Comparison of ENCODE assay signal across 17 mouse cellular contexts in genomic region chr2:59490353-59490752, GRCm38 (mm10). TPM values are rescaled to one million over a fixed set of nuclear protein-coding genes. Genes with fewer than 3 reads are reported as not detected.
DNase-seq lines count a peak whose midpoint lies in the region; ATAC-seq and TF ChIP-seq lines count a peak whose summit lies in the region.
"Had no signal": no experiment of that assay in that cellular context is flagged by ENCODE, and none has a peak within 500 bp of the region (broad histone marks: within the 10 kb centered on the region; RNA-seq: fewer than 3 reads in every experiment).

No protein-coding gene starts in this region.

- H3K27ac ChIP-seq in kidney, postnatal 0 days, result no peak overlapping the region
- no peak overlapping the region for H3K27ac ChIP-seq in thymus, adult 2 months (ENCODE audit: control insufficient read depth, insufficient read depth, low read length)
- H3K27ac ChIP-seq: embryonic facial prominence, embryonic 10.5 days; midbrain, embryonic 12.5 days; stomach, embryonic 15.5 days had no signal

- H3K9ac ChIP-seq in kidney, postnatal 0 days (ENCODE audit: low read depth, low read length), result no peak overlapping the region
- H3K9ac ChIP-seq: midbrain, embryonic 12.5 days; stomach, embryonic 15.5 days had no signal

- no peak overlapping the region for H3K4me2 ChIP-seq in kidney, postnatal 0 days (ENCODE audit: low read length)
- H3K4me2 ChIP-seq: midbrain, embryonic 12.5 days; stomach, embryonic 15.5 days had no signal

- ATAC-seq in kidney, postnatal 0 days (replicated peaks; ENCODE audit: low FRiP score, low read depth), result no peak

- no peaks in the 10 kb centered on the region for H3K27me3 ChIP-seq in kidney, postnatal 0 days (ENCODE audit: insufficient read depth, low read length)
- H3K27me3 ChIP-seq in thymus, adult 2 months (ENCODE audit: control insufficient read depth, insufficient read depth, low read length), result no peaks in the 10 kb centered on the region
- H3K27me3 ChIP-seq: stomach, embryonic 15.5 days had no signal

- peak; percentile 41 for DNase-seq in adrenal gland, postnatal 14 days
- no peak for DNase-seq in adrenal gland, postnatal 4 days (ENCODE audit: low spot score in 2 of 2)
- DNase-seq in kidney, postnatal 0 days (ENCODE audit: low spot score), result no peak
- no peak for DNase-seq in kidney, adult 11 months
- DNase-seq in thymus, adult 2 months, result peak; percentile 29
- no peak for DNase-seq in thymus, postnatal 36 days
- peak; percentile 56 for DNase-seq in naive thymus-derived CD4-positive, alpha-beta T cell, adult 2 months (ENCODE audit: low read depth)
- no peak for DNase-seq in spleen, postnatal 4 days (ENCODE audit: low spot score in 2 of 2)
- DNase-seq: cerebellum, adult 9-10 months; kidney, adult 18-20 months; right cerebral cortex, postnatal 4 days had no signal

- TF ChIP-seq POLR2A in thymus, adult 2 months (IDR thresholded peaks at IDR 0.05; ENCODE audit: control insufficient read depth, extremely low read depth, insufficient read depth, low read length, poor library complexity), result no peak

- H3K36me3 ChIP-seq in kidney, postnatal 0 days (ENCODE audit: insufficient read depth, low read length), result no peaks in the 10 kb centered on the region
- no peaks in the 10 kb centered on the region for H3K36me3 ChIP-seq in thymus, adult 2 months (ENCODE audit: control insufficient read depth, insufficient read depth, low read length)
- H3K36me3 ChIP-seq: embryonic facial prominence, embryonic 10.5 days; midbrain, embryonic 12.5 days; stomach, embryonic 15.5 days had no signal

- H3K4me1 ChIP-seq in kidney, postnatal 0 days (replicated peaks; ENCODE audit: insufficient read depth, low read length), result no peaks in the 10 kb centered on the region
- peaks cover 15% of the 10 kb centered on the region for H3K4me1 ChIP-seq in thymus, adult 2 months (replicated peaks; ENCODE audit: control insufficient read depth, insufficient read depth, low read length)
- H3K4me1 ChIP-seq: stomach, embryonic 15.5 days had no signal

- WGBS in kidney, postnatal 0 days, result 77% methylated on average over 7 of the region's 7 CpGs
- WGBS in thymus, adult 2 months, result 76% methylated on average over 7 of the region's 7 CpGs

- no peak overlapping the region for H3K4me3 ChIP-seq in kidney, postnatal 0 days (replicated peaks; ENCODE audit: low read depth, low read length)
- no peak overlapping the region for H3K4me3 ChIP-seq in thymus, adult 2 months (ENCODE audit: control insufficient read depth, insufficient read depth, low read length)
- H3K4me3 ChIP-seq: embryonic facial prominence, embryonic 10.5 days; midbrain, embryonic 12.5 days; stomach, embryonic 15.5 days had no signal

- peak; percentile 29; the same call in 1 of the 2 replicates for TF ChIP-seq CTCF in kidney, postnatal 0 days (IDR thresholded peaks at IDR 0.05; ENCODE audit: low read depth)
- no peak for TF ChIP-seq CTCF in thymus, adult 2 months (IDR thresholded peaks at IDR 0.05; ENCODE audit: borderline replicate concordance, control insufficient read depth, extremely low read depth, insufficient read depth, low read length, poor library complexity)

- no peaks in the 10 kb centered on the region for H3K9me3 ChIP-seq in kidney, postnatal 0 days (replicated peaks; ENCODE audit: low read length)
- H3K9me3 ChIP-seq: embryonic facial prominence, embryonic 10.5 days; midbrain, embryonic 12.5 days; stomach, embryonic 15.5 days had no signal

RNA-seq across cellular contexts. Expression of gene Dapl1, which starts 5.9 kb away (rescaled TPM):
- 8.9 TPM in 1 of 2 replicates, not detected in the other for total RNA-seq in adrenal gland, postnatal 14 days (2021)
- not detected for total RNA-seq in adrenal gland, postnatal 4 days (2021)
- 9.7 and 13.0 TPM in 2 replicates for polyA plus RNA-seq in kidney, postnatal 0 days (2015; fragmentation: Nextera tagmentation; extraction: Ambion mirVana)
- polyA plus RNA-seq in thymus, adult 2 months (2012; rRNA removed), result 4.1 and 4.7 TPM in 2 replicates
- total RNA-seq: hematopoietic stem cell, adult 5-6 weeks; layer of hippocampus, adult 18-20 months had no signal
- polyA plus RNA-seq: liver, embryonic 16.5 days had no signal

Comparison
In these comparisons a context has a peak if more than half of its experiments do, and no peak if none do; other contexts are left out.
1. DNase-seq: peak in adrenal gland, postnatal 14 days (single experiment), thymus, adult 2 months (single experiment) and naive thymus-derived CD4-positive, alpha-beta T cell, adult 2 months (single experiment); none in adrenal gland, postnatal 4 days (0 of 2), kidney, postnatal 0 days (single experiment), kidney, adult 11 months (single experiment), thymus, postnatal 36 days (0 of 2) and spleen, postnatal 4 days (0 of 2).